Mouse (Mus musculus) C2C12 (cell line): ENCODE measurements at regions not wholly inside any gene's neighbourhood (a gene's known extent, or its start where the extent isn't known, plus 50 kb on each side); places are given as distances from the start of the nearest gene placed in this dataset.

Experiments used
- H3K27me3 ChIP-seq: one replicate; pipeline ENCODE4 v1.6.1; 2011; ENCODE audit not compliant: control insufficient read depth, insufficient read depth, insufficient read length
- H3K36me3 ChIP-seq: one replicate; pipeline ENCODE4 v1.6.1; 2011; ENCODE audit not compliant: control insufficient read depth, insufficient read depth
- H3K4me3 ChIP-seq: one replicate; pipeline ENCODE4 v1.5.1; 2011; ENCODE audit warnings: mild to moderate bottlenecking, control low read depth; ENCODE audit not compliant: poor library complexity, insufficient read depth, severe bottlenecking
- H3K79me2 ChIP-seq: one replicate; pipeline ENCODE4 v1.6.1; 2011; ENCODE audit not compliant: control insufficient read depth, insufficient read depth
- H3K79me3 ChIP-seq: one replicate; pipeline ENCODE4 v1.6.1; 2011; ENCODE audit warnings: low read depth, control low read depth
- H3ac ChIP-seq: one replicate; pipeline ENCODE3; 2011; ENCODE audit warnings: low read depth; ENCODE audit not compliant: control insufficient read depth, insufficient read length
- CEBPB ChIP-seq: IDR thresholded peaks from one replicate; pipeline ENCODE4 v1.6.1; 2011; ENCODE audit warnings: low read depth, mild to moderate bottlenecking, control low read depth, moderate library complexity
- CTCF ChIP-seq: IDR thresholded peaks from one replicate; pipeline ENCODE4 v1.5.1; 2011; ENCODE audit not compliant: control insufficient read depth, insufficient read depth, insufficient read length
- FOSL1 ChIP-seq: IDR thresholded peaks from one replicate; pipeline ENCODE4 v1.8.0; 2011; ENCODE audit warnings: mild to moderate bottlenecking, low read length; ENCODE audit not compliant: poor library complexity, insufficient read depth, severe bottlenecking
- MAX ChIP-seq: IDR thresholded peaks from one replicate; pipeline ENCODE4 v1.6.1; 2011; ENCODE audit warnings: mild to moderate bottlenecking, control low read depth
- MYOD1 ChIP-seq: IDR thresholded peaks from one replicate; pipeline ENCODE4 v1.6.1; 2011; ENCODE audit warnings: low read depth; ENCODE audit not compliant: control insufficient read depth, insufficient read length
- MYOG ChIP-seq: IDR thresholded peaks from one replicate; pipeline ENCODE4 v1.6.1; 2011; ENCODE audit not compliant: control insufficient read depth, insufficient read length; ENCODE audit errors: extremely low read depth
- USF1 ChIP-seq: IDR thresholded peaks from one replicate; pipeline ENCODE4 v1.6.1; 2011; ENCODE audit warnings: low read depth, mild to moderate bottlenecking, control low read depth, moderate library complexity

- no peaks in the 10 kb centered on the region for H3K79me3 ChIP-seq
- no peaks in the 10 kb centered on the region for H3K36me3 ChIP-seq
- H3K27me3 ChIP-seq: no peaks in the 10 kb centered on the region
- H3K4me3 ChIP-seq: no peak overlapping the region
- no peak overlapping the region for H3ac ChIP-seq
- TF ChIP-seq FOSL1 (no peak), MAX (no peak), MYOG (no peak)
- no peaks in the 10 kb centered on the region for H3K79me2 ChIP-seq
These were observed 492.2 kb upstream of the Klf4 start for GRCm38 (mm10) chr4:56024478-56024877.

GRCm38 (mm10) chr4:56018212-56018611 is 485.9 kb upstream of the Klf4 start:
- Histone ChIP-seq H3K4me3 (no peak overlapping the region), H3K27me3 (no peaks in the 10 kb centered on the region), H3ac (no peak overlapping the region), H3K36me3 (no peaks in the 10 kb centered on the region), H3K79me3 (no peaks in the 10 kb centered on the region), H3K79me2 (no peaks in the 10 kb centered on the region)
- TF ChIP-seq MYOD1 (no peak), MYOG (no peak), FOSL1 (no peak)

GRCm38 (mm10) chr4:56015481-56015880 is 483.2 kb upstream of the Klf4 start:
- no peaks in the 10 kb centered on the region for H3K79me2 ChIP-seq
- no peaks in the 10 kb centered on the region for H3K36me3 ChIP-seq
- no peaks in the 10 kb centered on the region for H3K27me3 ChIP-seq
- H3K4me3 ChIP-seq: no peak overlapping the region
- no peak overlapping the region for H3ac ChIP-seq
- no peak for TF ChIP-seq USF1
- H3K79me3 ChIP-seq: no peaks in the 10 kb centered on the region

GRCm38 (mm10) chr4:56008287-56008686 is 476.0 kb upstream of the Klf4 start:
- Histone ChIP-seq H3ac (no peak overlapping the region), H3K27me3 (no peaks in the 10 kb centered on the region), H3K36me3 (no peaks in the 10 kb centered on the region), H3K79me3 (no peaks in the 10 kb centered on the region), H3K4me3 (no peak overlapping the region), H3K79me2 (no peaks in the 10 kb centered on the region)
- TF ChIP-seq MAX (no peak), USF1 (no peak)

GRCm38 (mm10) chr4:56004227-56004626 is 472.0 kb upstream of the Klf4 start:
- TF ChIP-seq MYOD1: no peak
- no peak for TF ChIP-seq MYOG
- TF ChIP-seq FOSL1: no peak
- no peak for TF ChIP-seq USF1
- TF ChIP-seq CTCF: no peak
- TF ChIP-seq MAX: no peak
- TF ChIP-seq CEBPB: no peak
- no peak overlapping the region for H3K4me3 ChIP-seq
- no peaks in the 10 kb centered on the region for H3K36me3 ChIP-seq

GRCm38 (mm10) chr4:56001312-56001731 is 469.1 kb upstream of the Klf4 start:
- Histone ChIP-seq H3K36me3 (no peaks in the 10 kb centered on the region), H3K27me3 (no peaks in the 10 kb centered on the region), H3ac (no peak overlapping the region), H3K4me3 (no peak overlapping the region), H3K79me2 (no peaks in the 10 kb centered on the region), H3K79me3 (no peaks in the 10 kb centered on the region)
- TF ChIP-seq MAX (no peak), FOSL1 (no peak)

More at GRCm38 (mm10) chr4:56004227-56004626, 472.0 kb upstream of the Klf4 start:
- no peaks in the 10 kb centered on the region for H3K27me3 ChIP-seq
- H3K79me2 ChIP-seq: no peaks in the 10 kb centered on the region
- H3K79me3 ChIP-seq: no peaks in the 10 kb centered on the region
- no peak overlapping the region for H3ac ChIP-seq

GRCm38 (mm10) chr4:55984026-55984425 is 451.8 kb upstream of the Klf4 start:
- no peaks in the 10 kb centered on the region for H3K79me3 ChIP-seq
- H3K27me3 ChIP-seq: no peaks in the 10 kb centered on the region
- H3K4me3 ChIP-seq: no peak overlapping the region
- no peaks in the 10 kb centered on the region for H3K79me2 ChIP-seq
- H3K36me3 ChIP-seq: no peaks in the 10 kb centered on the region
- TF ChIP-seq MYOG (no peak), CTCF (no peak), CEBPB (no peak), USF1 (no peak), FOSL1 (no peak), MAX (no peak)
- no peak overlapping the region for H3ac ChIP-seq
